Mouse (Mus musculus) activated CD4-positive, CD25-positive, alpha-beta regulatory T cell, adult 9 weeks (primary cell): ENCODE measurements around the gene Nde1. TPM values are rescaled to one million over a fixed set of nuclear protein-coding genes. Genes with fewer than 3 reads are reported as not detected.

Experiments
- polyA plus RNA-seq: library from polyadenylated mRNA; unstranded; fragments of 100-300 nt; shearing (Covaris generic); gene quantifications from one replicate; pipeline ENCODE4 v1.2.1, GENCODE M21; 2017

The Nde1 gene
- polyA plus RNA-seq, result 105 TPM

GRCm38 (mm10) chr16:14162988-14163416, at the start of gene Nde1, which contains the start of gene Marf1:
Nde1 (plus strand) TSS chr16:14163275.
Marf1 (minus strand) TSS chr16:14163351.

Other genes starting within 250 kb of the Nde1 start
- not detected for gene 2900011O08Rik, start 176.7 kb upstream of the Nde1 start, polyA plus RNA-seq
- gene Ifitm7, start 176.4 kb upstream of the Nde1 start, polyA plus RNA-seq, result not detected
- gene Marf1, start 76 bp downstream of the Nde1 start, polyA plus RNA-seq, result 6.9 TPM
- gene Myh11, start 128.1 kb downstream of the Nde1 start, polyA plus RNA-seq, result 0.06 TPM
- 110 TPM for gene Fopnl, start 154.1 kb downstream of the Nde1 start, polyA plus RNA-seq
- gene Abcc1, start 198.3 kb downstream of the Nde1 start, polyA plus RNA-seq, result 47.0 TPM